Mouse (Mus musculus) gastrocnemius, postnatal 4 days (tissue): ENCODE measurements at regions not wholly inside any gene's neighbourhood (a gene's known extent, or its start where the extent isn't known, plus 50 kb on each side); places are given as distances from the start of the nearest gene placed in this dataset.

ENCODE experiments used
- DNase-seq, 2 experiments: peaks; one replicate each; pipeline ENCODE4 v3.0.0; 2021 to 2022; ENCODE audit warnings: low spot score in 2 of 2, mixed read lengths in 2 of 2

GRCm38 (mm10) chr15:38569011-38569640 lies 1143.8 kb downstream of the 4930447A16Rik start:
- DNase-seq, result no peak

DNA sequence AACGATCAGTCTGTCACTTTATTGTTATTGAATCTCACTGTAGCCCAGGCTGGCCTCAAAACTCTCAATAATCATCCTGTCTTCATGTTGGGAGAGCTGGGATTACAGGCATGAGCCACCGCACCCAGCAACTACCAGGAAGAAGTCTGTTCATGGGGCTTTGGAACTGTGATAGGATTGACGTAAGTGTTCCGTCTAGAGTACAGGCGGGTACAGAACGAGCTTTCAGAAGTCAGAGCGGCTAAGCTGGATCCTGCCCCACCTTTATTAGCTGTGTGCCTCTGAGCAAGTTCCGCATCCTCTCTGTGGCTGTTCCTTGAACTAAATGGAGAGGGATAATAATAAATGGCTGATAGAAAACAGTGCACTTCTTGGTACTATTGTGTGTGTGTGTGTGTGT lies 1144.8 kb downstream of the 4930447A16Rik start:
- DNase-seq, result no peak

DNA sequence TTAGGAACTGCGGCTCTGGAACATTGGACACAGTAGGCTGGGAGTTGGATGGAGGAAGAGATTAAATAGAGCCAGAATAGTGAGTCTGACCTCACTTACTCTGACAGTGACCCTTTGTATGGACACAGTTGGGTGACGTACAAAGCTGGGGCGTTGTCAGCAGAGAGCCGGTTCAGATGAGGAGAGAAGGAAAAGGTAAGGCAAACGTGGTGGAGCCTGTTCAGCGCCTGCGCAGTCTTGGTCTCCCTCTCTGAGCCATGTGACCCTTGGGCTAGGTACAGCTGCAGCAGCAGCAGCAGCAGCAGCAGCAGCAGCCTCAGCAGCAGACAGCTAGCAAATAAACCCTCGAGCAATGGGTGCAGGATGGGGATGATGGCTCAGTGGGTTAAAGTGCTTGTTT lies 1145.4 kb downstream of the 4930447A16Rik start:
- DNase-seq, result no peak

DNA sequence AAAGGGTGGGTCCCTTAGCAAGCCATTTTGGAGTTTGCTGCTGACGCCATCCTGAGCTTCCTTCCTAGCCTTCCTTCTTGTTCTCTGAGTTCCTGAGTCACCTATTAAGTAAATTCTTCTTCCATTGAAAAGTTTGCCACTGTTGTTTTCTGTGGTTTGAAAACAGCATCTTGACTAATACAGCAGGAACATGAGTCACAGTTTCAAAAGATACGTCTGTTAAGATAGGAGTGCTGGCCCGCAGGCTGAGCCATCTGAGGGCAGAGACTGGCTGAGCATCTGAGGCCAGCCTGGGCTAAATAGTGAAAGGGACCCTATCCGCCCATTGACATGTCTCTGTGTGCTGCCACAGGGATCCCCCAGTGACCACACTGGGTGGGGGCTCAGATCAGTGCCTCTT lies 1147.3 kb downstream of the 4930447A16Rik start:
- DNase-seq, result no peak

DNA sequence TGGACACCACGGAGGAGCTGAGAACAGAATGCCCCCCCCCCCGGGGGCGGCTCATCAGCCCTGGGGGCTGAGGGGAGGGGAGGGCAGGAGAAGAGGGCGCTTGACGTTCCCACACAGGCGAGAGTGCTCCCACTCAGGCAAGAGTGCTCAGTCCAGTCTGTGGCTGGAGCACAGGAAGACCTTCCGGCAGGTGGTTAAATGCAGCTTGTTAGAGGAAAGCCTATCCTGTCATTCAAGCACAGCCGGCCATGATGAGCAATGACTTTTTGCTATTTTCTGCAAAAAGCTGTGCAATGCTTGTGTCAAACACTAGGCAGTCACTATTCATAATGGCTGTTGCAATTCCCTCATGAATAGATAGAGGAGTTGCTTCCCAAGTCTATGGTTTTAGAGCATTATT lies 1149.1 kb downstream of the 4930447A16Rik start:
- DNase-seq, result no peak

GRCm38 (mm10) chr15:38575254-38575653 lies 1149.9 kb downstream of the 4930447A16Rik start:
- no peak for DNase-seq

DNA sequence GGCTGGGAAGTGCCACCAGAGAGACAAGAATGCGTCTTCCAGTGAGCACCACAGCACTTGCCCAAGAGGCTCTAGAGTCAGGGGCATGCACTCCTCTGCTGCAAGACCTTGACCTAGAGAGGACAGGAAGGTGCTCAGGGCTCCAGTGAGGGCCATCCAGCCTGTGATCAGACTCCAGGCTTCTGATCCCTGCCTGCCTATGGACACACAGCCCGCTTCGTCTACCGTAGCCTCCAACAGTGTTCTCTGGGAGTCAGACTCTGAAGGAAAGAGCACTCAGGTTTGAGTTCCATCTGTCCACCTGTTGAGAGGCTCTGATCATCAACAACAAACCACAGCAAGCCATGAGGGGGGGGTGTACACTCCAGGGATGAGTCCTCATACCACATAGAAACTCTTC lies 1152.3 kb downstream of the 4930447A16Rik start:
- no peak for DNase-seq

DNA sequence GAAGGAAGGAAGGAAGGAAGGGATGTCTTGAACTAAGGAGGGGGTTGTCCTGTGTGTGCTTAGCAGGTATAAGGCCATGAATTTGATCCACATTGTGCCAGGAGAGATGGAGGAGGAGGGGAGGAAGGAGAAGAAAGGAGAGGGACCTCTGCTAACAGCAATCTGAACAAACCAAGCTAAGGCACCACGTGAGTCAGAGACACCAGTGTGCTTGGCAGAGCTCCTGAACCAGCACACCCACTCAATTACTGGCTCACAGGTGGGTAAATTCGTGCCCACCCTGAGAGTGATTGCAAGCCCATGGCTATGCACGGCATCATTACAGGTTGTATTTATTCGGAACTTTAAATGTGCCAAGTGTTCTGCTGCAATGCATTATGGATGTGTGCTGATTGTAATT lies 1154.1 kb downstream of the 4930447A16Rik start:
- DNase-seq, result no peak

- no peak for DNase-seq
Observed at GRCm38 (mm10) chr15:38583500-38583899, 1158.1 kb downstream of the 4930447A16Rik start.

DNA sequence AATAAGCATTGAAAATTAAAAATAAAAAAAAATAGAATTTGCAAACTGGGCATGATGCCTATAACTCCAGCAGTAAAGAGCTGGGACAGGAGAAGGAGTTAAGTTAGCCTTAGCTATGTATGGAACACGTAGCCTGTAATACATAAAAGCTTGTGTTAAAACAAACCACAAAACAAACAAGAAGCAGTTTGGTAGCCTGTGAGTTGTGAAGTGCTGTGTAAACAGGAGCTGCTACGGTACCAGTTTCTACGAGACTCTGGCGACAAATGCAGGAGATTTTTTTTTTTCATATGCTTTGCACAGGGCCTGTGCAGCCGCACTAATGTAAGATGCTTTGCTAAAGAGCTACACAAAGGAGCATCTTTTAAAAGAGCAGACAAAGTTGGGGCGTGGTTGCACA lies 1159.1 kb downstream of the 4930447A16Rik start:
- no peak for DNase-seq

- DNase-seq, result no peak
Observed at GRCm38 (mm10) chr15:38585610-38586009, 1160.3 kb downstream of the 4930447A16Rik start.

DNA sequence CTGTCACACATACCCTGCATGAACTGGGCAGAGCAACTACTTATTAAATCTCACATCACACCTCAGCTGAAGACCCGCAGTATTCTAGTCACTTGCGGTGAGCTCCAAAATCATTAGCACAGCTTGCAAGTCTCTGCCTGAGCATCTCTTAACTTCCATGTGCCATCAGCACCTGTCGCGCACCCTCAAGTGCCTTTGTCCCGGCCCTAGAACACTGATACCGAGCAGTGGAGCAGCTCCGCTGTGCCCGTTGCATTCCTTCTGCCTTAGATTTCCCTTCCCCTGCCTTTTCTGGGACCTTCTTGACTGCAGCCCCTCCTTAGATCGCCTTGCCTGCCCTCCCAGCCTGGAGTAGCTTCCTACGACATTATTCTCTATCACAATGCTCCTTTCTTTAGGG lies 1161.2 kb downstream of the 4930447A16Rik start:
- no peak for DNase-seq

- DNase-seq, result no peak
Observed at GRCm38 (mm10) chr15:38588268-38588667, 1162.9 kb downstream of the 4930447A16Rik start.

GRCm38 (mm10) chr15:38589010-38589409 lies 1163.7 kb downstream of the 4930447A16Rik start:
- DNase-seq, result no peak

DNA sequence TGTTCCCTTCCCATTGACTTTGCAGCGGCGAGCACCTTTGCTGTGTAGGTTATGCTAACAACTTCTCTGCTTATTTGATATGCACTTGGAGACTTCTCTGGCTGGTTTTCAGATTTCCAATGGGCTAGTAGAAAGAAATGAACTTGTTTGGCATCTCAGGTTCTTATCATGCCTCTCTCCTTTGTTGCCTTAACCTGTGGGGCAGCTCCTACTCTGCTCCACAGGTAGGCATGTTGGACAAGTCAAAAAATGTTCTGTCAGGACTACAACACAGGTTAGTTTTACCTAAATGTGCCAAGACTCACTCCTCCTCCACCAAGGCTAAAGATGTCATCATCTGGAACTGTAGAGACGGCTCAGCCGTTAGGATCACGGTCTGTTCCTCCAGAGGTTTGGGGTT lies 1164.3 kb downstream of the 4930447A16Rik start:
- no peak for DNase-seq

DNA sequence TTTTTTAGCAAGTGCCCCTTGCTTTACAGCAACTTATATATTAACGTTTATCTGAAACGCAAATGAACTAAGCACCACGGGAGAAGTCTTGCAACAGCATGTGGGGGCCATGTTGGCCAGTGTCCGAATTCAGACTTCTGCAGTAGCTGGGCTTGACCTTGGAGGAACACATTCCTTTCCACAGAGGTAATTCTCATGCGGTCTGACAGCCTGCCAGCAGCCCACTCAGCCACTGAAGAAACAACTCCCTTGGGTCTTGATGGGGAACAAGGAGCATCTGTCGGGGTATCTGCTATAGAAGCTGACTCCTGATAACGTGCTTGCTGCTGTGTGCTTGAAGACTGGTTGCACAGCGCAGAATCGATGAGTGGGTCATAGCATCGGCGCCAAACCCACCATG lies 1168.7 kb downstream of the 4930447A16Rik start:
- DNase-seq, result peak in 1 of 2 experiments; percentile 39

- no peak for DNase-seq
Observed at GRCm38 (mm10) chr15:38594747-38595146, 1169.4 kb downstream of the 4930447A16Rik start.

DNA sequence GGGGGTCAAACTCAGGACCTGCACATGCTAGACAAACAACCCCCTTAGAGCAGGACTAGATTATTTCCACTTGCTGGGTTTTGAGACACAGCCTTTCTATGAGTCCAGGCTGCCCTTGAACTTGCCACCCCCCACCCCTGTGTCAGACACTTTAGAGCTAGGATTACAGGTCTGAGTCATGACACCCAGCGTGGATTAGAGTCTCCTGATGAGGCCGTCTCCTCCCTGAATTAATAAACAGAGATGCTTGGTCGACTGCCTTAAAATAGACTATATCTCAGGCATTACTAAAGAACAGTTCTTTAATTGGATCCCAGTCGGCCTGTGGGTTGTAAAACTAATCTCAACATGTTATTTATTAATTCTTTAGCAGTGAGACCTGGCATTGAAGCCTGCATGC lies 1170.5 kb downstream of the 4930447A16Rik start:
- DNase-seq, result no peak

GRCm38 (mm10) chr15:38597458-38597857 lies 1172.1 kb downstream of the 4930447A16Rik start:
- DNase-seq, result no peak

- DNase-seq, result no peak
Observed at GRCm38 (mm10) chr15:38601436-38601835, 1176.1 kb downstream of the 4930447A16Rik start.

DNA sequence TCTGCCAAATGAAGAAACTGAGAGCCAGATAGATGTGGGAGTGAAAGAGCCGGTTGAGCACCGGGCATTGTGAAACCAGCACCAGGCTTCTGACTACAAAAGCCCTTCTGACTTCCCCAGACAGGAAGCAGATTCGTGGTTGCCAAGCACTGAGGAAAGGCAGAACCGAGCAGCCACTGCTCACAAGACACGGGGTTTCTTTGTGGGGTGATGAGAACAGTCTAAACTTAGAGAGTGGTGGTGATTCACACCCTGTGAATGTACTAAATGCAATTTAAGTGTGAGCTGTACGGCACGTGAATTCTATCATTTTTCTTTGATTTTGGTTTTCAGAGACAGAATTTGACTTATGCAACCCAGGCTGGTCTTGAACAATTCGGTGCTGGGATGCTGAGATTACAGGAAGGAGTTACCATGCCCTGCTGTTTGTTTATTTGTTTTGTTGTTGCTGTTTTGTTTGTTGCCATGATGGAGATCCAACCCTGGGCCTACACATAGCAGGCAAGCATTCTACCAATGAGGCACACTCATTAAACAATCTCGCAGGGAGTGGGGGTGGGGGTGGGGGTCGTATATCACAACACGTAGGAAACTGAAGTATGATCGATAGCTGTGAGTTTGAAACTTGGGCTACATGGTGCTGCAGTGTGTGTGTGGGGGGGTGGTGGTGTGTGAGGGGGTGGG lies 1177.0 kb downstream of the 4930447A16Rik start:
- DNase-seq, result no peak

DNA sequence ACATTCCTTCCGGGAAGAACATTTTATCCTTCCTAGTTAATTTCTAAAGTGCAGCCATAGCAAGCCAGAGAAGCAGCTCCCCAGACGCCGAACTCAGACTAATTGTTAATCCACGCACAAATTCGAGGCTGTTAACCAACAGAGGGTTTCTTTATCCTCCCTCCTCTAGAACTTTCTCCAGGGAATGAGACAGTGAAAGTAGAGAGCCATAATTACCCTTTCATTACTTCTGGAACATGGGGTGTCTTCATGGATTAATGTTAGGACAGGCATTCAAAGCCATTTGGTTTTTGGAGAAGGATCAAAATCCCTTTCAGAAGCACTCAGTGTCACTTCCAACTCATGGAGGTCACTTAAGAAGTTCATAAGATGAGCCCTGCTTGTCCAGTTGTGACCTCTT lies 1178.6 kb downstream of the 4930447A16Rik start:
- DNase-seq, result no peak

GRCm38 (mm10) chr15:38607368-38607767 lies 1182.0 kb downstream of the 4930447A16Rik start:
- DNase-seq, result no peak
